13 mouse cellular contexts compared by ENCODE assay signal in genomic region chr4:142701606-142702005, GRCm38 (mm10).
"Had no signal": no experiment of that assay in that cellular context is flagged by ENCODE, and none has a peak within 500 bp of the region (broad histone marks: within the 10 kb centered on the region; RNA-seq: fewer than 3 reads in every experiment).

No protein-coding gene starts in this region.

- H3K4me3 ChIP-seq: limb, embryonic 12.5 days; limb, embryonic 15.5 days; lung, embryonic 15.5 days; stomach, embryonic 15.5 days had no signal

- DNase-seq: kidney, adult 9 months; kidney, postnatal 14 days; kidney, postnatal 4 days; liver, postnatal 0 days; lung, postnatal 14 days; lung, postnatal 4 days; midbrain, embryonic 14.5 days; spleen, adult 18-20 months; thymus, postnatal 25 days had no signal

- H3K4me1 ChIP-seq: limb, embryonic 12.5 days; limb, embryonic 15.5 days; lung, embryonic 15.5 days; stomach, embryonic 15.5 days had no signal
